Mouse (Mus musculus) thymus, postnatal 10 days (tissue): ENCODE measurements at regions not wholly inside any gene's neighbourhood (a gene's known extent, or its start where the extent isn't known, plus 50 kb on each side); places are given as distances from the start of the nearest gene placed in this dataset.

Source experiments
- DNase-seq, 2 experiments: peaks; one replicate each; pipeline ENCODE4 v3.0.0; 2021; ENCODE audit warnings: low spot score in 2 of 2

- DNase-seq, result no peak
These were observed 224.3 kb downstream of the Usp25 start for GRCm38 (mm10) chr16:77237631-77238357.

GRCm38 (mm10) chr16:77237272-77237603 is 223.7 kb downstream of the Usp25 start:
- DNase-seq, result no peak

- DNase-seq, result no peak
These were observed 223.2 kb downstream of the Usp25 start for GRCm38 (mm10) chr16:77236509-77237271.

- no peak for DNase-seq
These were observed 222.5 kb downstream of the Usp25 start for GRCm38 (mm10) chr16:77236021-77236420.

- no peak for DNase-seq
These were observed 221.9 kb downstream of the Usp25 start for GRCm38 (mm10) chr16:77235449-77235848.
